Comparison of ENCODE assay signal across 8 mouse cellular contexts in the genomic region with DNA sequence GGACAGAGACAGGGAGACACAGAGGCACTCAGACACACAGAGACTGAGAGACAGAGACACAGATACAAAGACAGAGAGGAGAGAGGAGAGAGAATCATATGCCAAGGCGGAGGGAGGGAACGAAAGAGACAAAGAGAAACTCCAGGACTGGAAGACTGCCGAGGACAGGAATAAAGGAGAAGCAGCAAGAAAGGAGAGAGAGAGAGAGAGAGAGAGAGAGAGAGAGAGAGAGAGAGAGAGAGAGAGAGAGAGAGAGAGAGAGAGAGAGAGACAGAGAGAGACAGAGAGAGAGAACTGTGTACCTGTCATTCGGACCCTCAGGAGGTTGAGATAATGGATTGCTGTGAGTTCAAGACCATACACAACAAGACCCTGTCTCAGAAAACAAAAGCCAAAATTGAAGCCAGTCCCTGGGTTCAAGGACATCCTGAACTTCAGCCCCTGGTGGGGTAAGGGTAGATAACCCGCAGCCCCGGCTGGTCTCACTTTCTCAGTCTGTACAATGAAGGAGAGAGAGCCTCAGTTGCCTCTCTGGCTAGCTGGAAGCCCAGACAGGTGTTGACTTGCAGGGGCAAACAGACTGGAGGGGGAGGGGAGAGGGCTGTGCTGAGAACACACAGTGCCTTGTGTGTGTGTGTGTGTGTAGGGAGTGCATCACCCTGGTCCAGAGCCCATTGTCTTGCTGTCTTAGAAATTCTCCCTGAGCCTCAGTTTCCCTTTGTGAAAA. TPM values are rescaled to one million over a fixed set of nuclear protein-coding genes. Genes with fewer than 3 reads are reported as not detected.
A peak's percentile ranks its signal among the peaks of the same experiment; 100 is the strongest.
DNase-seq lines count a peak whose midpoint lies in the region; ATAC-seq and TF ChIP-seq lines count a peak whose summit lies in the region.

No protein-coding gene starts in this region.

- peak overlapping the region; percentile 95 for H3K4me2 ChIP-seq in forebrain, embryonic 15.5 days (replicated peaks)
- peak overlapping the region; percentile 90 for H3K4me2 ChIP-seq in liver, embryonic 15.5 days

- H3K9ac ChIP-seq in forebrain, embryonic 15.5 days (replicated peaks), result peak overlapping the region; percentile 75
- peak overlapping the region; percentile 73 for H3K9ac ChIP-seq in liver, embryonic 15.5 days

- H3K27ac ChIP-seq in heart, embryonic 10.5 days, result peak overlapping the region; percentile 92
- H3K27ac ChIP-seq in forebrain, embryonic 15.5 days (replicated peaks), result peak overlapping the region; percentile 88
- H3K27ac ChIP-seq in liver, embryonic 15.5 days (replicated peaks), result no peak overlapping the region

- intact Hi-C loops in heart, postnatal 10 days (cut with DNase I), result loop anchor here (2.0 kb wide), 1 partner anchor 15 kb away; no protein-coding TSS in a partner anchor

- TF ChIP-seq CTCF in E14TG2a.4 (conservative IDR thresholded peaks at IDR 0.05; ENCODE audit: low read length), result no peak

- no peaks in the 10 kb centered on the region for H3K9me3 ChIP-seq in heart, embryonic 10.5 days
- no peaks in the 10 kb centered on the region for H3K9me3 ChIP-seq in E14TG2a.4 (ENCODE audit: low read length)
- no peaks in the 10 kb centered on the region for H3K9me3 ChIP-seq in forebrain, embryonic 15.5 days
- no peaks in the 10 kb centered on the region for H3K9me3 ChIP-seq in liver, embryonic 15.5 days (replicated peaks)

- DNase-seq in heart, embryonic 10.5 days (ENCODE audit: low spot score), result no peak
- DNase-seq in heart, postnatal 10 days, result no peak
- DNase-seq in urinary bladder, postnatal 14 days (ENCODE audit: low spot score), result no peak
- DNase-seq in kidney, adult 11 months, result no peak
- no peak for DNase-seq in adrenal gland, adult 8-10 months

- WGBS in heart, embryonic 10.5 days, result 19% methylated on average over 6 of the region's 6 CpGs
- WGBS in forebrain, embryonic 15.5 days, result 18% methylated on average over 6 of the region's 6 CpGs
- WGBS in liver, embryonic 15.5 days (ENCODE audit: insufficient replicate concordance), result 29% methylated on average over 6 of the region's 6 CpGs

- H3K27me3 ChIP-seq in heart, embryonic 10.5 days (ENCODE audit: insufficient read depth, poor library complexity, severe bottlenecking), result peaks cover 9% of the 10 kb centered on the region; the same call in 1 of the 2 replicates
- H3K27me3 ChIP-seq in E14TG2a.4 (ENCODE audit: insufficient read depth, low read length), result peaks cover 7% of the 10 kb centered on the region; the same call in 1 of the 2 replicates
- H3K27me3 ChIP-seq in forebrain, embryonic 15.5 days, result no peaks in the 10 kb centered on the region
- H3K27me3 ChIP-seq in liver, embryonic 15.5 days, result peaks cover 19% of the 10 kb centered on the region

- no peak for ATAC-seq in forebrain, embryonic 15.5 days (replicated peaks)
- no peak for ATAC-seq in liver, embryonic 15.5 days (ENCODE audit: insufficient read depth)

- peaks cover 24% of the 10 kb centered on the region for H3K36me3 ChIP-seq in heart, embryonic 10.5 days
- H3K36me3 ChIP-seq in E14TG2a.4 (ENCODE audit: insufficient read depth, low read length), result peaks cover 3% of the 10 kb centered on the region
- 0 out of 2 replicates have a peak, but pooled peaks cover 4% of the 10 kb centered on the region for H3K36me3 ChIP-seq in forebrain, embryonic 15.5 days
- no peaks in the 10 kb centered on the region for H3K36me3 ChIP-seq in liver, embryonic 15.5 days (replicated peaks)

- H3K4me1 ChIP-seq in heart, embryonic 10.5 days, result peaks cover 46% of the 10 kb centered on the region
- peaks cover 82% of the 10 kb centered on the region for H3K4me1 ChIP-seq in E14TG2a.4 (replicated peaks; ENCODE audit: low read depth, low read length)
- H3K4me1 ChIP-seq in forebrain, embryonic 15.5 days, result peaks cover 26% of the 10 kb centered on the region
- H3K4me1 ChIP-seq in liver, embryonic 15.5 days (replicated peaks), result peaks cover 47% of the 10 kb centered on the region

- H3K4me3 ChIP-seq in heart, embryonic 10.5 days, result peak overlapping the region; percentile 99
- peak overlapping the region; percentile 85 for H3K4me3 ChIP-seq in E14TG2a.4 (replicated peaks; ENCODE audit: low read length)
- peak overlapping the region; percentile 81 for H3K4me3 ChIP-seq in forebrain, embryonic 15.5 days
- H3K4me3 ChIP-seq in liver, embryonic 15.5 days (replicated peaks), result peak overlapping the region; percentile 77

RNA-seq across cellular contexts. Expression of gene Mark4, which starts 0.7 kb away (rescaled TPM):
- 7.0 and 8.9 TPM in 2 replicates for polyA plus RNA-seq in heart, embryonic 10.5 days (2016; fragmentation: Nextera tagmentation; extraction: Ambion mirVana)
- total RNA-seq in heart, postnatal 10 days (2021), result 10 to 100 TPM; 26.6 to 26.8 TPM
- 18.3 and 18.8 TPM in 2 replicates for polyA plus RNA-seq in forebrain, embryonic 15.5 days (2015; fragmentation: Nextera tagmentation; extraction: Ambion mirVana)
- polyA plus RNA-seq in liver, embryonic 15.5 days (2015; fragmentation: Nextera tagmentation; extraction: Ambion mirVana), result 1.2 and 1.6 TPM in 2 replicates
- total RNA-seq in adrenal gland, adult 8-10 months (2022), result 10 to 100 TPM; 44.4 to 53.9 (median 47.6) TPM

RNA-seq across cellular contexts. Expression of gene Exoc3l2, which starts 3.8 kb away (rescaled TPM):
- 1.8 and 2.5 TPM in 2 replicates for polyA plus RNA-seq in heart, embryonic 10.5 days (2016; fragmentation: Nextera tagmentation; extraction: Ambion mirVana)
- 1 to 10 TPM in 1 of 2 experiments, under 1 TPM in 1; 0.81 to 1.0 TPM for total RNA-seq in heart, postnatal 10 days (2021)
- 0.17 and 0.29 TPM in 2 replicates for polyA plus RNA-seq in forebrain, embryonic 15.5 days (2015; fragmentation: Nextera tagmentation; extraction: Ambion mirVana)
- polyA plus RNA-seq in liver, embryonic 15.5 days (2015; fragmentation: Nextera tagmentation; extraction: Ambion mirVana), result 0.85 and 1.2 TPM in 2 replicates
- 10 to 100 TPM; 31.9 to 69.2 (median 51.8) TPM for total RNA-seq in adrenal gland, adult 8-10 months (2022)

RNA-seq across cellular contexts. Expression of gene Bloc1s3, which starts 48.9 kb away (rescaled TPM):
- 1.5 and 2.0 TPM in 2 replicates for polyA plus RNA-seq in heart, embryonic 10.5 days (2016; fragmentation: Nextera tagmentation; extraction: Ambion mirVana)
- total RNA-seq in heart, postnatal 10 days (2021), result 1 to 10 TPM; 2.3 to 3.2 TPM
- polyA plus RNA-seq in forebrain, embryonic 15.5 days (2015; fragmentation: Nextera tagmentation; extraction: Ambion mirVana), result 4.9 and 5.4 TPM in 2 replicates
- polyA plus RNA-seq in liver, embryonic 15.5 days (2015; fragmentation: Nextera tagmentation; extraction: Ambion mirVana), result 0.79 and 1.1 TPM in 2 replicates
- total RNA-seq in adrenal gland, adult 8-10 months (2022), result 10 to 100 TPM; 12.7 to 15.4 (median 13.6) TPM

RNA-seq across cellular contexts. Expression of gene Trappc6a, which starts 48.9 kb away (rescaled TPM):
- polyA plus RNA-seq in heart, embryonic 10.5 days (2016; fragmentation: Nextera tagmentation; extraction: Ambion mirVana), result 95.3 and 107 TPM in 2 replicates
- 10 to 100 TPM; 43.1 to 53.1 TPM for total RNA-seq in heart, postnatal 10 days (2021)
- 35.3 and 43.0 TPM in 2 replicates for polyA plus RNA-seq in forebrain, embryonic 15.5 days (2015; fragmentation: Nextera tagmentation; extraction: Ambion mirVana)
- 41.2 and 42.0 TPM in 2 replicates for polyA plus RNA-seq in liver, embryonic 15.5 days (2015; fragmentation: Nextera tagmentation; extraction: Ambion mirVana)
- total RNA-seq in adrenal gland, adult 8-10 months (2022), result 100 to 1,000 TPM in 1 of 4 experiments, 10 to 100 TPM in 3; 77.7 to 107 (median 90.3) TPM

RNA-seq across cellular contexts. Expression of gene Ckm, which starts 54.7 kb away (rescaled TPM):
- polyA plus RNA-seq in heart, embryonic 10.5 days (2016; fragmentation: Nextera tagmentation; extraction: Ambion mirVana), result 3.6 and 9.8 TPM in 2 replicates
- 1,000 to 10,000 TPM; 3,255 to 3,362 TPM for total RNA-seq in heart, postnatal 10 days (2021)
- polyA plus RNA-seq in forebrain, embryonic 15.5 days (2015; fragmentation: Nextera tagmentation; extraction: Ambion mirVana), result 0.19 and 0.31 TPM in 2 replicates
- polyA plus RNA-seq in liver, embryonic 15.5 days (2015; fragmentation: Nextera tagmentation; extraction: Ambion mirVana), result 32.2 and 49.9 TPM in 2 replicates
- not detected for total RNA-seq in adrenal gland, adult 8-10 months (2022)
